Mouse (Mus musculus): ENCODE data around the gene Rhbdl1. TPM values are rescaled to one million over a fixed set of nuclear protein-coding genes. Genes with fewer than 3 reads are reported as not detected.

Gene Rhbdl1
- polyA plus RNA-seq, 1 experiment, result not detected

GRCm38 (mm10) chr17:25827546-25828222 is 9.4 kb downstream of the Rhbdl1 start:
- Histone ChIP-seq H3K27me3 (ENCODE audit: control insufficient read depth, insufficient read depth, low read length, poor library complexity, severe bottlenecking) (no peaks in the 10 kb centered on the region), H3K9me3 (replicated peaks; ENCODE audit: control insufficient read depth, insufficient read depth, low read length, poor library complexity, severe bottlenecking) (no peaks in the 10 kb centered on the region), H3K4me1 (ENCODE audit: control insufficient read depth, insufficient read depth, low read length) (no peaks in the 10 kb centered on the region), H3K27ac (ENCODE audit: insufficient read depth, low read length) (no peak overlapping the region), H3K4me3 (ENCODE audit: low read depth, low read length) (no peak overlapping the region), H3K9ac (ENCODE audit: low read depth, poor library complexity, severe bottlenecking) (no peak overlapping the region), H3K36me3 (ENCODE audit: control insufficient read depth, insufficient read depth, low read length, poor library complexity, severe bottlenecking) (peaks cover 16% of the 10 kb centered on the region)
- TF ChIP-seq EP300 (IDR thresholded peaks at IDR 0.05; ENCODE audit: insufficient read depth, low read depth, low read length) (no peak), CTCF (IDR thresholded peaks at IDR 0.05; ENCODE audit: low read depth, low read length) (no peak), POLR2A (IDR thresholded peaks at IDR 0.05; ENCODE audit: insufficient read depth, low read length) (no peak)

- Histone ChIP-seq H3K27me3 (ENCODE audit: control insufficient read depth, insufficient read depth, low read length, poor library complexity, severe bottlenecking) (no peaks in the 10 kb centered on the region), H3K36me3 (ENCODE audit: control insufficient read depth, insufficient read depth, low read length, poor library complexity, severe bottlenecking) (peaks cover 16% of the 10 kb centered on the region)
Measured at GRCm38 (mm10) chr17:25827011-25827410, 10.1 kb downstream of the Rhbdl1 start.

DNA sequence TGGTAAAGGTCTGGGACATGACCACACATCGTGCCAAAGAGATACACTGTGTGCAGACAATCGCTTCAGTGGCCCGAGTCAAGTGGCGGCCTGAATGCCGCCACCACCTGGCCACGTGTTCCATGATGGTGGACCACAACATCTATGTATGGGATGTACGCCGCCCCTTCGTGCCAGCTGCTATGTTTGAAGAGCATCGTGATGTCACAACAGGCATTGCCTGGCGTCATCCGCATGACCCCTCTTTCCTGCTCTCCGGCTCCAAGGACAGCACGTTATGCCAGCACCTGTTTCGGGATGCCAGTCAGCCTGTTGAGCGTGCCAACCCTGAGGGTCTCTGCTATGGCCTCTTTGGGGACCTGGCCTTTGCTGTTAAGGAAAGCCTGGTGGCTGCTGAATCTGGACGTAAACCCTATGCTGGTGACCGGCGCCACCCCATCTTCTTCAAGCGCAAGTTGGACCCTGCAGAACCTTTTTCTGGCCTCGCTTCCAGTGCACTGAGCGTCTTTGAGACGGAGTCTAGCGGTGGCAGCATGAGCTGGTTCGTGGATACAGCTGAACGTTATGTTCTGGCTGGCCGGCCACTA is 11.0 kb downstream of the Rhbdl1 start:
- Histone ChIP-seq H3K27ac (ENCODE audit: insufficient read depth, low read length) (no peak overlapping the region), H3K4me3 (ENCODE audit: low read depth, low read length) (no peak overlapping the region), H3K4me1 (ENCODE audit: control insufficient read depth, insufficient read depth, low read length) (no peaks in the 10 kb centered on the region), H3K27me3 (ENCODE audit: control insufficient read depth, insufficient read depth, low read length, poor library complexity, severe bottlenecking) (no peaks in the 10 kb centered on the region), H3K9me3 (replicated peaks; ENCODE audit: control insufficient read depth, insufficient read depth, low read length, poor library complexity, severe bottlenecking) (no peaks in the 10 kb centered on the region), H3K36me3 (ENCODE audit: control insufficient read depth, insufficient read depth, low read length, poor library complexity, severe bottlenecking) (peaks cover 11% of the 10 kb centered on the region), H3K9ac (ENCODE audit: low read depth, poor library complexity, severe bottlenecking) (no peak overlapping the region)
- no peak for TF ChIP-seq POLR2A (IDR thresholded peaks at IDR 0.05; ENCODE audit: insufficient read depth, low read length)
- TF ChIP-seq EP300 (IDR thresholded peaks at IDR 0.05; ENCODE audit: insufficient read depth, low read depth, low read length), result no peak
- TF ChIP-seq CTCF (IDR thresholded peaks at IDR 0.05; ENCODE audit: low read depth, low read length), result no peak

More at GRCm38 (mm10) chr17:25827011-25827410, 10.1 kb downstream of the Rhbdl1 start:
- H3K4me1 ChIP-seq (ENCODE audit: control insufficient read depth, insufficient read depth, low read length), result no peaks in the 10 kb centered on the region
- no peak overlapping the region for H3K9ac ChIP-seq (ENCODE audit: low read depth, poor library complexity, severe bottlenecking)
- TF ChIP-seq EP300 (IDR thresholded peaks at IDR 0.05; ENCODE audit: insufficient read depth, low read depth, low read length) (no peak), POLR2A (IDR thresholded peaks at IDR 0.05; ENCODE audit: insufficient read depth, low read length) (no peak)
- H3K27ac ChIP-seq (ENCODE audit: insufficient read depth, low read length), result no peak overlapping the region
- H3K4me3 ChIP-seq (ENCODE audit: low read depth, low read length), result no peak overlapping the region
- H3K9me3 ChIP-seq (replicated peaks; ENCODE audit: control insufficient read depth, insufficient read depth, low read length, poor library complexity, severe bottlenecking), result no peaks in the 10 kb centered on the region

DNA sequence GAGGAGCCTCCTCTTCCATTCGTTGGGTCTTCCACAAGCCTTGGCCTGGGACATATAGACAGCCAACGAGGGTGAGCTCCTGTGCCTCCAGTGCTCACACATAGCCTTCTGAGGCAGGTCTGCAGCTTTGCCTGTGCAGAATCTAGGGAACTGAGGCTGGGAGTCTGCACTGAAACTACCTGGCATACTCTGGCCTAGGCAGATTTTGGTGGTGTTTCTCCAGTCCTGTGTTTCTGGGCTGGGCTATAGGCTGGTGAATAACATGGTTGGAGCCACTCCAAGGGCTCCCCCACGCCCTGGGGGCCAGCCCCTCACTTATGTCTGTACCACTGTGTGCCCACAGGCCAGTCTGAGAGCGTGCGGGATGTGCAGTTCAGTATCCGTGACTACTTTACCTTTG is 11.8 kb downstream of the Rhbdl1 start:
- Histone ChIP-seq H3K27ac (ENCODE audit: insufficient read depth, low read length) (no peak overlapping the region), H3K9ac (ENCODE audit: low read depth, poor library complexity, severe bottlenecking) (no peak overlapping the region), H3K36me3 (ENCODE audit: control insufficient read depth, insufficient read depth, low read length, poor library complexity, severe bottlenecking) (peaks cover 4% of the 10 kb centered on the region), H3K27me3 (ENCODE audit: control insufficient read depth, insufficient read depth, low read length, poor library complexity, severe bottlenecking) (no peaks in the 10 kb centered on the region), H3K4me3 (ENCODE audit: low read depth, low read length) (no peak overlapping the region), H3K4me1 (ENCODE audit: control insufficient read depth, insufficient read depth, low read length) (no peaks in the 10 kb centered on the region), H3K9me3 (replicated peaks; ENCODE audit: control insufficient read depth, insufficient read depth, low read length, poor library complexity, severe bottlenecking) (no peaks in the 10 kb centered on the region)
- TF ChIP-seq EP300 (IDR thresholded peaks at IDR 0.05; ENCODE audit: insufficient read depth, low read depth, low read length) (no peak), CTCF (IDR thresholded peaks at IDR 0.05; ENCODE audit: low read depth, low read length) (no peak), POLR2A (IDR thresholded peaks at IDR 0.05; ENCODE audit: insufficient read depth, low read length) (no peak)

DNA sequence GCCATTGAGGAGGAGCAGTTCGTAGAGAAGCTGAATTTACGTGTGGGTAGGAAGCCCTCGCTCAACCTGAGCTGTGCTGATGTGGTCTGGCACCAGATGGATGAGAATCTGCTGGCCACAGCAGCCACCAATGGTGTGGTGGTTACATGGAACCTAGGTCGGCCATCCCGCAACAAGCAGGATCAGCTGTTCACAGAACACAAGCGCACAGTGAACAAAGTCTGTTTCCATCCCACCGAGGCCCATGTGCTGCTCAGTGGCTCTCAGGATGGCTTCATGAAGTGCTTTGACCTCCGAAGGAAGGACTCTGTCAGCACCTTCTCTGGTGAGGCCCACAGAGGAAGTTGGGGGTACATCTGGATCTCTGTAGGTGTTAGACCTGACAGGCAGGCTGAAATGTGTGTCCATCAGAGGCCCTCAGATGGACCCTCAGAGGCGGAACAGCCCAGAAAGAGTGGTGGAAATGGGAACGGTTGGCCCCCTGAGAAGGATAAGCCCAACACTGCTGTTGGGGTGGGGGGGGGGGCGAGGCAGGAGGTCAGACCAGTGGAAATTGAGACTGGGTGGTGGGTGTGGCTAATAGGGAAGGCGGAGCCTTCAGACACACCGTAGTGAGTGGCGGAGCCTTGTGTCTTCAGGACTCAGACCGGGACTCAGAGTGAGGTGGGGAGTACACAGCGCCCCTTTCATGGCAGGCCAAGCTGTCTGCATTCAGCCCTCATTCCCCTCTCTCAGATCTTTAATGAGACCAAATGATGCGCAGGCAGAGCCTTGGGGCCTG is 12.5 kb downstream of the Rhbdl1 start:
- no peaks in the 10 kb centered on the region for H3K4me1 ChIP-seq (ENCODE audit: control insufficient read depth, insufficient read depth, low read length)
- peak overlapping the region; percentile 93 for H3K4me3 ChIP-seq (ENCODE audit: low read depth, low read length)
- no peaks in the 10 kb centered on the region for H3K9me3 ChIP-seq (replicated peaks; ENCODE audit: control insufficient read depth, insufficient read depth, low read length, poor library complexity, severe bottlenecking)
- no peak overlapping the region for H3K27ac ChIP-seq (ENCODE audit: insufficient read depth, low read length)
- no peaks in the 10 kb centered on the region for H3K27me3 ChIP-seq (ENCODE audit: control insufficient read depth, insufficient read depth, low read length, poor library complexity, severe bottlenecking)
- 0 out of 2 replicates have a peak overlapping the region, but pooled peaks have one; percentile 60 for H3K9ac ChIP-seq (ENCODE audit: low read depth, poor library complexity, severe bottlenecking)
- H3K36me3 ChIP-seq (ENCODE audit: control insufficient read depth, insufficient read depth, low read length, poor library complexity, severe bottlenecking), result no peaks in the 10 kb centered on the region; the same call in 1 of the 2 replicates
- TF ChIP-seq CTCF (IDR thresholded peaks at IDR 0.05; ENCODE audit: low read depth, low read length) (no peak), EP300 (IDR thresholded peaks at IDR 0.05; ENCODE audit: insufficient read depth, low read depth, low read length) (no peak), POLR2A (IDR thresholded peaks at IDR 0.05; ENCODE audit: insufficient read depth, low read length) (no peak)

Measured in ES-Bruce4 (cell line).